Mouse (Mus musculus): ENCODE results near the gene Wdr1. TPM values are rescaled to one million over a fixed set of nuclear protein-coding genes. Genes with fewer than 3 reads are reported as not detected.

Wdr1 gene
- polyA plus RNA-seq, 1 experiment = 157 TPM

- no peaks in the 10 kb centered on the region for H3K4me1 ChIP-seq (ENCODE audit: control insufficient read depth, insufficient read depth, low read length)
- TF ChIP-seq POLR2A (IDR thresholded peaks at IDR 0.05; ENCODE audit: borderline replicate concordance, insufficient read depth, low read length) = no peak
- TF ChIP-seq CTCF (IDR thresholded peaks at IDR 0.05; ENCODE audit: borderline replicate concordance, insufficient read depth, low read depth, low read length) = peak; percentile 48; the same call in 1 of the 2 replicates
- DNase-seq = peak; percentile 19 to 37
- no peaks in the 10 kb centered on the region for H3K27me3 ChIP-seq (ENCODE audit: control insufficient read depth, insufficient read depth, low read length)
- no peak overlapping the region for H3K27ac ChIP-seq (ENCODE audit: insufficient read depth, low read length)
- H3K4me3 ChIP-seq (replicated peaks; ENCODE audit: insufficient read depth, low read depth, low read length) = no peak overlapping the region
- WGBS = 82% methylated on average over 2 of the region's 2 CpGs
Observed at GRCm38 (mm10) chr5:38570876-38571275, 7.9 kb upstream of the Wdr1 start.

- Histone ChIP-seq H3K4me3 (replicated peaks; ENCODE audit: insufficient read depth, low read depth, low read length) (no peak overlapping the region), H3K27ac (ENCODE audit: insufficient read depth, low read length) (no peak overlapping the region), H3K4me1 (ENCODE audit: control insufficient read depth, insufficient read depth, low read length) (no peaks in the 10 kb centered on the region), H3K27me3 (ENCODE audit: control insufficient read depth, insufficient read depth, low read length) (no peaks in the 10 kb centered on the region)
- no peak for DNase-seq
- no peak for TF ChIP-seq POLR2A (IDR thresholded peaks at IDR 0.05; ENCODE audit: borderline replicate concordance, insufficient read depth, low read length)
- no peak for TF ChIP-seq CTCF (IDR thresholded peaks at IDR 0.05; ENCODE audit: borderline replicate concordance, insufficient read depth, low read depth, low read length)
Observed at GRCm38 (mm10) chr5:38568652-38569051, 5.6 kb upstream of the Wdr1 start.

- TF ChIP-seq CTCF (IDR thresholded peaks at IDR 0.05; ENCODE audit: borderline replicate concordance, insufficient read depth, low read depth, low read length) (no peak), POLR2A (IDR thresholded peaks at IDR 0.05; ENCODE audit: borderline replicate concordance, insufficient read depth, low read length) (no peak)
- H3K27me3 ChIP-seq (ENCODE audit: control insufficient read depth, insufficient read depth, low read length) = no peaks in the 10 kb centered on the region
- no peak overlapping the region for H3K27ac ChIP-seq (ENCODE audit: insufficient read depth, low read length)
- no peak for DNase-seq
- 0 out of 2 replicates have a peak, but pooled peaks cover 3% of the 10 kb centered on the region for H3K4me1 ChIP-seq (ENCODE audit: control insufficient read depth, insufficient read depth, low read length)
- 66% methylated on average over 6 of the region's 6 CpGs for WGBS
- H3K4me3 ChIP-seq (replicated peaks; ENCODE audit: insufficient read depth, low read depth, low read length) = no peak overlapping the region
Observed at GRCm38 (mm10) chr5:38564831-38565230, 1.8 kb upstream of the Wdr1 start.

DNA sequence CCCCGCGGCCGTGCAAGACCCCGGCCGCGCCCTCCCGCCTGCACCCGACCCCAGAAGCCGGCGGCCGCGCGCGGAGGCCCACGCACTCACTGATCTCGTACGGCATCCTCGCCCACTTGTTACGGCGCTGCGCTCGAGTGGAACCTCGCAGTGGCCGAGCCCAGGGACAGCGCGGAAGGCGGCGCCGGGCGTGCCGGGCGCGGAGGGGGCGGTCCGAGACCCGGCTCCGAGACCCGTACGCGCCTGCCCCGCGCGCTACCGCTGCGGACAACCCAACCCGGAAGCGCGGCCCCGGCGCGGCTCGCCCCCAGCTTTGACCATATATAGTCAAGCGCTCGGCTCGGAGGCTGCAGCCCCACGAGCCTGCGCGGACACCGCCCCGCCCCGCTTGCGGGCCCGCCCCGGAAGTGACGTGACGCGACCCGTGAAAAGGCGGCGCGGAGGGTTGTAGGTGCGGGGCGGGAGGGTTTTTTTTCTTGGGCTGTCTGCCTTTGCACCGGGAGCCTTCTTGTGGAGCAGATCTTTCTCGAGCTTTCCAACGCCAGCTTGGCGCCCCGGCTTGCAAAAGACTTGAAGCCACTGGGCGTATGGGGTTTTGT lies 1.5 kb downstream of the Wdr1 start:
- H3K4me3 ChIP-seq (replicated peaks; ENCODE audit: insufficient read depth, low read depth, low read length) = peak overlapping the region; percentile 96
- H3K27me3 ChIP-seq (ENCODE audit: control insufficient read depth, insufficient read depth, low read length) = no peaks in the 10 kb centered on the region
- TF ChIP-seq POLR2A (IDR thresholded peaks at IDR 0.05; ENCODE audit: borderline replicate concordance, insufficient read depth, low read length) (peak; percentile 80; the same call in 1 of the 2 replicates), CTCF (IDR thresholded peaks at IDR 0.05; ENCODE audit: borderline replicate concordance, insufficient read depth, low read depth, low read length) (no peak)
- peak overlapping the region; percentile 56; the same call in 1 of the 2 replicates for H3K27ac ChIP-seq (ENCODE audit: insufficient read depth, low read length)
- peak; percentile 98 for DNase-seq
- H3K4me1 ChIP-seq (ENCODE audit: control insufficient read depth, insufficient read depth, low read length) = peaks cover 20% of the 10 kb centered on the region
- WGBS = under 1% methylated on average over 79 of the region's 79 CpGs

- H3K27me3 ChIP-seq (ENCODE audit: control insufficient read depth, insufficient read depth, low read length) = no peaks in the 10 kb centered on the region
- peak; percentile 59 to 63 for DNase-seq
Observed at GRCm38 (mm10) chr5:38560586-38561425, 2.2 kb downstream of the Wdr1 start.

DNA sequence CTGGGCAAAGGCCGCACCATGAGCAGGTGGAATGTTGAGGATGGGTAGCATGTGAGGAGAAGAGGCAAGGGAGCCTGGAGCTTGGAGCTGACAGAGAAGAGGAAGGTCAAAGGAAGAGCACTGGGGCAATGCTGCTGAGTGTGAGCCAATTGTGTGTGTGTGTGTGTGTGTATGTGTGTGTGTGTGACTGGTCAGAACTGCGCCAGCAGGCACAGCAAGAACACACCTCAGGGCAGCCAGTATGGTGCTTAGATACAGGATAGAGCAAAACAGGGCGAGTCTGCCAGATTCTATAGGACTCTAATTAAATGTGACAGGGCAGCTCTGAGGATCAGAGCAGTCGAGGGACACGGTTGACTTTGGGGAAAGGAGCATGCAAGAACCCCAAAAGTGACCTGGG lies 4.2 kb downstream of the Wdr1 start:
- Histone ChIP-seq H3K27me3 (ENCODE audit: control insufficient read depth, insufficient read depth, low read length) (no peaks in the 10 kb centered on the region), H3K27ac (ENCODE audit: insufficient read depth, low read length) (no peak overlapping the region; the same call in 1 of the 2 replicates), H3K4me1 (ENCODE audit: control insufficient read depth, insufficient read depth, low read length) (peaks cover 34% of the 10 kb centered on the region), H3K4me3 (replicated peaks; ENCODE audit: insufficient read depth, low read depth, low read length) (no peak overlapping the region)
- TF ChIP-seq POLR2A (IDR thresholded peaks at IDR 0.05; ENCODE audit: borderline replicate concordance, insufficient read depth, low read length) = no peak
- no peak for TF ChIP-seq CTCF (IDR thresholded peaks at IDR 0.05; ENCODE audit: borderline replicate concordance, insufficient read depth, low read depth, low read length)
- DNase-seq = peak in 1 of 2 experiments; percentile 54
- 23% methylated on average over 5 of the region's 5 CpGs for WGBS

More at GRCm38 (mm10) chr5:38560586-38561425, 2.2 kb downstream of the Wdr1 start:
- Histone ChIP-seq H3K4me1 (ENCODE audit: control insufficient read depth, insufficient read depth, low read length) (peaks cover 22% of the 10 kb centered on the region), H3K27ac (ENCODE audit: insufficient read depth, low read length) (peak overlapping the region; percentile 41; the same call in 1 of the 2 replicates), H3K4me3 (replicated peaks; ENCODE audit: insufficient read depth, low read depth, low read length) (peak overlapping the region; percentile 82)
- whole genome bisulfite sequencing = under 1% methylated on average over 41 of the region's 41 CpGs
- TF ChIP-seq POLR2A (IDR thresholded peaks at IDR 0.05; ENCODE audit: borderline replicate concordance, insufficient read depth, low read length) = no peak
- TF ChIP-seq CTCF (IDR thresholded peaks at IDR 0.05; ENCODE audit: borderline replicate concordance, insufficient read depth, low read depth, low read length) = no peak

DNA sequence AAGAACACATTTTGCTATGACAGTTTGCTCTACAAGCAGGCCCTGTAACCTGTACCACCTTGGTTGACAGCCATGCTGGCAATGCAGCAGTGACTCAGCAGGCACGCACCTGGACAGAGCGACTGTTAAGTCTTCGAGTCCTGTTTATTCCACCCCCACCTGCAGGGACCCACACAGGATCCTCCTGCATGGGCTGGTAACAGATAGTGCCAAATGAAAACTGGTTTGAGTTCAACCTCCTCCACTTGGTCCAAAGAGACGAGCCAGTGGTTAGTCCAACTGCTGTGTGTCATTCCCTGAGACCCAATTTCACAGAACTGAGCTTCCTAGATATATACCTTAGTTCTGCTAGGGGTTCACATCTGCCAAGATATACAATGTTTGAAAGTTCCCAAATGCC lies 5.2 kb downstream of the Wdr1 start:
- Histone ChIP-seq H3K4me3 (replicated peaks; ENCODE audit: insufficient read depth, low read depth, low read length) (no peak overlapping the region), H3K27me3 (ENCODE audit: control insufficient read depth, insufficient read depth, low read length) (no peaks in the 10 kb centered on the region), H3K4me1 (ENCODE audit: control insufficient read depth, insufficient read depth, low read length) (peaks cover 41% of the 10 kb centered on the region), H3K27ac (ENCODE audit: insufficient read depth, low read length) (peak overlapping the region; percentile 54; the same call in 1 of the 2 replicates)
- peak; percentile 49 to 62 for DNase-seq
- 36% methylated on average over 4 of the region's 4 CpGs for WGBS
- TF ChIP-seq CTCF (IDR thresholded peaks at IDR 0.05; ENCODE audit: borderline replicate concordance, insufficient read depth, low read depth, low read length) (no peak), POLR2A (IDR thresholded peaks at IDR 0.05; ENCODE audit: borderline replicate concordance, insufficient read depth, low read length) (no peak)

Data from cerebellum, adult 2 months (tissue).